Mouse (Mus musculus) c-Kit-positive CD71-positive TER-119-negative erythroid progenitor cells, embryonic 14.5 days (primary cell): ENCODE data around the gene Sytl3.

Source experiments
- DNase-seq: peaks from one replicate; pipeline ENCODE4 v3.0.0-alpha.2; 2013; ENCODE audit warnings: low read depth

Gene Sytl3

DNA sequence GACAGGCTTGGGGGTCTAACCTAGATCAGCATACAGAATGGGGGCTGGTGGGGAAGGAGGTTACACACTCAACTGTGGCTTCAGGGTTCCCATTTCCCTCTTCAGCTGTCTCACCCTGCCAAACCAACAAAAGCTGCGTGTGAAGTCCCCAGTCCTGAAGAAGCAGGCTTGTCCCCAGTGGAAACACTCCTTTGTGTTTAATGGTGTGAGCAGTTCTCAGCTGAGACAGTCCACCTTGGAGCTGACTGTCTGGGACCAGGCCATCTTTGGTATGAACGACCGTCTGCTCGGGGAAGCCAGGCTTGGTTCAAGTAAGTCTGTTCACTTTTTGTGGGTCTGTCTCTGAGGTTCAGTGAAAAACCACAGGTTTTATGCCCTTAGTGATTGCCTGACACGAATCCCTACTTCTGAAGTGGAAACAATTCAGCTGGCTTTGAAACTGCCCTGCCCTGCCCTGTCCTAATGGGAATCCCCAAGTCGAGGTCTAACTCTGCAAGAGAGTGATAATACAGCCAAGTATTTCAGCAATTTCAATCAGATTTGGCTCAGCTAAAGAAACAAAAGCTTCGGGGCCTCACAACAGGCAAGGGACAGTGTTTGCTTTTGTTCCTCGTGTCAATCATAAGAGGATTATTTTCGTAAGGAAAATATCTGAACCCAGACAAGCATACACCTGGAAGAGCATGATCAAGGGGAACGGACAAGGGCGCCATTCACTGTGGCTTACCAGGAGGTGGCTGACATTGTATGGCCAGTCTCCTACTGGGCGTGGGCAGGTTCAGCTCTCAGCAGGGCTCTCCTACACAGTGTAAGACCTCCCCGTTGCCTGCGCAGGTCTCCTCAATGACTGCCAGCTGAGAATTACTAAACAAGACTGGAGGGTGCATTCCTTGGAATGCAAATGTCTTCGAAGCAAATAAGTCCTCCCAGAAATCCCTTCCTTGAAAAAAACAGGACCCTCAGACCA is 77.7 kb downstream of the Sytl3 start:
- no peak for DNase-seq

DNA sequence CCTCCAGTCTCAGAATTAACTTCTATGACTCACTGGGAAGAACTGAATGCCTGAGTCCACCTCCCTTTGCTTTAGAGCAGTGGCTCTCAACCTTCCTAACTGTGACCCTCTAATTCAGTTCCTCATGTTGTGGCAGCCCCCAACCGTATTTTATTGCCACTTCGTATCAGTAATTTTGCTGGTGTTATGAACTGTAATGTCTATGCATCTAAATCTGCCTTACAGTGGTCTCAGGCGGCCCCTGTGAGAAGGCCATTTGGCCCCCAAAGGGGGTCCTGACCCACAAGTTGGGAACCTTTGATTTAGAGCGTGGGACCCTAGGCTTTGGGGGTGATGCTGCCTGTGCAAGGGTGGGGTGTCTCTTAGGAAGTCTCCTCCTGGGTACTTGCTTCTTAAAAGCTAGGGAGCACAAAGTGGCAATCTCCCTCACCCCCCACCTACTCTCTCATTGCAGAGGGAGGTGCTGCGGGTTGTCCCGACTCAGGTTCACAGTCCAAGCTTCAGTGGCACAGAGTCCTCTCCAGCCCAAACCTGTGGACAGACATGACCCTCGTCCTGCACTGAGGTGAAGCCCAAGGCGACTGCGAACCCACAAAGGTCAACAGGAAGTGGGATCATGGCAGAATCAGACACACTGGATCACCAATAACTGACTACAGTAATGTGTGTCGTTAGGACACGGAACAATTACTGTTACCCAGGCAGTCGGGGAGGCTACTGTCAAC is 78.5 kb downstream of the Sytl3 start:
- no peak for DNase-seq

DNA sequence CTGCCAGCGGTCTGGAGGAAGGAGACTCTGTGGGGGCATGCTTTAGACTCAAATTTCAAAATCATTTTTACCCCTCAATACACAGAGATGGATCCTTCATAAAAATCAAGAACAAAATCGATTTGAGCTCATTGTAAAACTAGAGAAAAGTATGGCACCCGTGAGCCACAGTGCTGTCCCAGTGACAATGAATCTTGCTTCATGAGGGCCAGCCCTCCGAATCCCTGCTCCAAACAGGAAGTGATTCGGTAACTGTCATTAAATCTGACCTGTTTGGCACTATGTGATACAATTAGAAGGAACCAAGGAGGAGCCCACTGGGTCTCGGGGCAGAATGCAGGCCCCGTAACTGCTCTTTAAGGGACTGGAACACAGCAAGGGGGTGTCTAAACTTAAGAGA is 79.9 kb downstream of the Sytl3 start:
- DNase-seq = no peak

DNA sequence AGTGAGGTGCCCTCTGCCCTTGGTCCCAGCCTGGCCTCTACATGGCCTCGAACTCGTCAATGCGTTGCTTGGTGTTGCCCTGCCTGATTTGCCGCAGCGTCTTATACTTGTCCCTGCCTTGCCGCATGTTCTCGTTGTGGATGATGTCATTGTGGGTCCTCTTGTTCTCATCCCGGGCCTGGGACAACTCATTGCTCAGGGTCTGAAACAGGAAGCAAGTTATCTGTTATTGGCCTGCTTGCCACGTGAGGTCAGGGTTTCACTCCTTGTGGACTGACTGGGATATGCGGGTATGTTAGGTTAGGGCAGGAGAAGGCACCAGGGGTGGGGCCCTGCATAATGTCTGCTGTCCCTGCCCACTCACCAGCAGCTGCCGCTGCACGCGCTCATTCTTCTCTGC is 80.4 kb downstream of the Sytl3 start:
- DNase-seq = no peak

DNA sequence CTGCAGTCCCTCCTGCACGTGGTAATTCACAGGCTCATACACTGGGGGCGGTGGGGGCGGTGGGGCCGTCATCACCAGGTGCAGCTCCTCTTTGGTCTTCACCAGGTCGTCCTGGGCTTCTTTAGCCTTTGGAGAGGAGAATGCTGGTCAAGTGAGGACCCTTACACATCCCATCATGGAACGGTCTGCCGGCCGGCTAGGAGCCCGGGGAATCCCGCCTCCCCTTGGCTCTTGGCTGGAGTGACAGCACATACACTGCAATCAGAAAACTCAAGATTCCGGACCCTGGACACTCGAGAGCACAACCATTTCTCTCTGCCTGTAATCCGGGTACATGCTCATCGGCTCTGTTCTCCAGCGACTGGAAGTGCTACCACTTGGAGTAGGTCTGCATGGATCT is 80.9 kb downstream of the Sytl3 start:
- DNase-seq = no peak

DNA sequence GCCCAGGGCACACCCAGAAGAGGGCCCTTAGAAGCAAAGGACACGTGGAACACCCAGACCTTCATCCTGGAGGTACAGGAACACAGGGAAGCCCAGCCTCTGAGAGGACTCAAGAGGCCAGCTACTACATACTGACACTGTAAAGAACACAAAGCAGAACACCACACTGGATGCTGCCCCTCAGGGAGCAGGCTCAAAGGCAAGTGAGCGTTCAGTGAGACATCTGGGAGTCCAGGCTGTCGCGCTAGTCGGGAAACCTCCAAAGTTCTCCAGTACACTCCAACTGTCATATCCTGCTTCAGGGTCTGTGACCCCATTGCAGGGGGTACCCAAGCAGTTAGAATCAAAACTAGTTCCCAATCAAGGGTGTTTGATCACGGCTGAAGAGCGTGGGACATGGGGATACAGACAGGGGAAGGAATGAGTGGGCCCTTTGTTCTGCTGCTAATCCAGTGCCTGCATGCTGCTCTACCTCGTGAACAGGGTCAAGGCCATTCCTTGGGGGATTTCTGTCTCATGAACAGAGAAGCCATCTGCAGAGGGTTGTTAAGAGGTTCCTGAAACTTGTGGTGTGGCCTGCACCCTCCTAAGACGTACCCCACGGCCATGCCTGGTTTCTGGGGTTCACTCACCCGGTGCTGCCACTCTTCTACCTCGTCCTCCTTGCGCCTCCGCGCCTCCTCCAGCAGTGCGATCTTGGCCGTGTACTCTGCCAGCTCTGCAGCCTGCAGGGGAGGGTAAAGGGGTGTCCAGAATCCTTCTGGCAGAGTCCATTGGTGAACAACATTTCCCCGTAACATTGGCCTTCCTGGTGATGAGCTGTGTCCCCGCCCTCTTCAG is 81.7 kb downstream of the Sytl3 start:
- DNase-seq = no peak

DNA sequence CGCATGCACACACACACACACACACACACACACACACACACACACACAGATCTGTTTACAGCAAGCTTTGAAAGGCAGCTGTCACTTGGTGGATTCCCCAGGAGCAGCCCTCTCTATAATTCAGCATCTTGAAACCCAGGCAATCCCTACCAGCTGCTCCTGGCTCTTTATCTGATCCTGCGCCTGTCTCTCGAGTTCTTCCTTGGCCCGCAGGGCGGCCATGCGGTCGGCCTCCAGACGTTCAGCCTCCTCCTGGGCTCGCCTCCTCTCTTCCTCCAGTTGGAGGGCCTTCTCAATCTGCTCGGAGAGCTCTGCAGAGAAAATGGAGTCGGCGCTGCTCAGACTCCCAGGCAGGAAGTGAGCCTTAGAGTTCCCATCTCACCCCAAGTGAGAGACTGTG is 82.4 kb downstream of the Sytl3 start:
- DNase-seq = no peak

DNA sequence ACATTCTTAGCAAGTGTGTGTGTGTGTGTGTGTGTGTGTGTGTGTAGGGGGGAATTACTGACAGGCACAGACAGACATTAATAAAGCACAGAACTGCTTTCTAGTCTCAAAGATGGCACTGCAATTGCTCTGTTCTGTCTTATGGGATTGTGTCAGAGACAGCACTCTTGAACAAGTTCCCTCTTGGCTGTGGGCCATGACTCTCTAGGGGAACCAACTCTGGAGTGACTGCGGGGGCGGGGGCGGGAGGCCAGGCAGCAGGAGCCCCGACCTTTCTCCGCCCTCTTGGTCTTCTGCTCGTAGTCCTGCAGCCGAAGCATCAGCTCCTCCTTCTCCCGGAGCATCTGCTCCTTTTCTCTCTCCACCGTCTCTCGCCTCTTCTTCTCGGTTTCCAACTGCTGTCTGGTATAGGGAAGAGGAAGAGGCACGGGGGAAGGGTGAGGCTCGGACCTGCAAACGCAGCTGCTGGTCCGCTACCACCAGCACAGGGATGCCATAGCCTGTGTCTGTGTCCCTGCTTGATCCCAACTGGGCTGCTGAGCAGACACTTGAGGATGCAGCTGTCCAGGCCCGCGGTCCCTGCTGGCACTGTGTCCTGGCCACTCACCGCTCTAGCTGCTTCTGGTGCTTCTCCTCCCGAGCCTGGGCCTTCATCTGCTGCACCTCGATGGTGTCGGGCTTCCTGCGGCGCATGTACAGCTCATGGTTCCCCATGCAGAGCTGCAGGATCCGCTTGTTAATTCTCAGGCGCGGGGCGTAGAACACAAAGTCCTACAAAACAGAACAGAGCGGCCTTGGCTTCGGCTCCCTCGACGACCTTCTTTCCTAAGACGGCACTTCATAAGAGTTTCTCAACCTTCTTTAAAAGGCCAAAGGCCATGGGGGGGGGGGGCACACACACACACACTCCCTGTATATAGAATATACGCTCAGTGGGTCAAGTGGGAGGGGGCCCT is 83.5 kb downstream of the Sytl3 start:
- no peak for DNase-seq

DNA sequence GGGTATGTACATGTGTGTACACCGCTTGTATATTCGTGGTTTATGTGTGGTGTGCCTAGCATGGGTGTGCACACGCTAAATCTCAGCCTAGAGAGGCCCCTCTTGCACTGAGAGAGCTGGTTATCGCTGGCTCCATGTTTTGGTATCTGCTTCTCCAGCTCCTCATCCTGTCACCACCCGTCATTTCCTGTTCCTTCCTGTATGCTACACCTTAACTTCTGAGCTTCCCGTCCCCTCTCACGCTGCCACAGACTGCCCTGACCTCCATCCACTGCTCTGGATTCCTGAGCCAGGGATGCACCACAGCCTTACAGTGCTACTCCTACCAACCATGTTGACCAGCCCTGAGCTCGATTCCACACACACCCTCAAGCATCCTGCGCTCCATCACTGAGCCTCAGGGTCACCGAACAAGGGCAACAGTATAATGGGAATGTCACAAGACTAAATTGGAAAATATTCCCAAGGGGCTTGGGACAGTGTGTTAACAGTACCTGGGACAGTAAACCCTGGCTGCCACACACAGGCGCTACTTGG is 84.2 kb downstream of the Sytl3 start:
- DNase-seq = no peak

DNA sequence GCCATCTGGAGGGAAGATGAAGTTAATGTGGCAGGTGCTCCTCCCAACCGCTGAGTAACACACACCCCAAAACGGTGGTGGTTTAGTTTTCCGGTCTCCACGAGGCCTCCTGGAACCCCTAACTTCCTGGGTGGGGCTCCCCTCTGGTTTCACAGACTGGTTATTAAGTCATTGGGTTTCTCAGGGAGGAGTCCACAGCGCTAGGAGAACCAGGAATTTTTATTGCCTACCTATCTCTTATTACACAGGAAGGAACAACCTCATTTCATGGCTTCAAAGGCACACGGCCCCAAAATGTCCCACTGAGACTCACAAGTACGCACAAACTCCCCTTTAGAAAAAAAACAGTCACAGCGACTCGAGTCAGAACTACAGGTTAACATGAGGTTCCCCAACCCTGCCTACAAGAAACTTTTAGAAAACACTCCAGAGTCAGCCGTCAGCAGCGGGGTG is 84.9 kb downstream of the Sytl3 start:
- DNase-seq = no peak

DNA sequence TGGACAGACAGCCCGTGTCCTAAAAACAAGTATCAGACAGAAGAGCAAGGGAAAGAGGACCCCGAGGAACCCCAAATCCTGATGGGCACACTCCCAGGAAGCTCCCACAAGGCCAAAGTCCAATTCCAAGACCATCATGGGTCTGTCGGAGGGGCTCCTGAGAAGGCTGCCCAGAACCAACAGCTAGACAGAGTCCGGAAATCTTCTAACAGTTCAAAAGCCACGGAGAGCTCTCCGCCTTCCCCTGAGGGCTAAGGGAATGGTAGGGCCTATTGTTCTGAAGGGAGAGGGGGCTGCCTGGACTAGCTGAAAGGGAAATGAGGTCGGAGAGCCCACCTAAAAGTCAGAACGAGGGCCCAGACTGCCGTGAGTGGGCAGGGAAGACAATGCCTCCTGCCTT is 85.5 kb downstream of the Sytl3 start:
- no peak for DNase-seq

DNA sequence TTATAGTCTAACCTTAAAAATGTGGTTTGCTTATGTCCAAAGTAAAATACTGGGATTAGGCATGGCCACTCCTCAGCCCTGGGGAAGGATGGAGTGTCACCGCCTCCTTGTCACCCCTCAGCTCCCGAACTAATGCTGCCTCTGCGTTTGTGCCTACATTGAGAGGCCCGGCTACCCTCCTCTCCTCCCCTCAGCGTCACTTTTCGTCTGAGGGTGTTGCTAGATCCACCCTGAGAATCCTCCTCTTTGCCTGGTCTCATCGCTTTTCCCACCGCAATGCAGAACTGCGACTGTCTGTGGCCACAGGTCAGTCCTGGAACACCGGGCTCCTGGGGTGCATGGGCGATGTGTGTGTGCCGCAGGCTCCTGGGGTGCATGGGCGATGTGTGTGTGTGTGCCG is 86.0 kb downstream of the Sytl3 start:
- no peak for DNase-seq

DNA sequence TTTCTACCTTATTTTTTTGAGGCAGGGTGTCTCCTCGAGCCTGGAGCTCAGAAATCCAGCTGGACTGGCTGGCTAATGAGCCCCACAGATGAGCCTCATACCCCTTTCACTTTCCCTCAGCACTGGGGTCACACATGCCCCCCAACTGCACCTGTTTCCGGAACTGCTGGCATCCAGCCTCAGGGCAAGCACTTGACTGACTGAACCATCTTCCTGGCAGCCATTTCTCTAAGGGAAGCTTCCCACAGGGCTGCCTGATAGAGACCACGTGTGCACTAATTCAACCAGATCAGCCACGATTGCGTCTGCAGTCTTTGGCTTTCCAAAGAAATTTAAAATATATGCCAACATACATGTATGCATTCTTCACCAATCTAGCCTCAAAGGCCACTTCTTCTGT is 86.6 kb downstream of the Sytl3 start:
- DNase-seq = no peak

DNA sequence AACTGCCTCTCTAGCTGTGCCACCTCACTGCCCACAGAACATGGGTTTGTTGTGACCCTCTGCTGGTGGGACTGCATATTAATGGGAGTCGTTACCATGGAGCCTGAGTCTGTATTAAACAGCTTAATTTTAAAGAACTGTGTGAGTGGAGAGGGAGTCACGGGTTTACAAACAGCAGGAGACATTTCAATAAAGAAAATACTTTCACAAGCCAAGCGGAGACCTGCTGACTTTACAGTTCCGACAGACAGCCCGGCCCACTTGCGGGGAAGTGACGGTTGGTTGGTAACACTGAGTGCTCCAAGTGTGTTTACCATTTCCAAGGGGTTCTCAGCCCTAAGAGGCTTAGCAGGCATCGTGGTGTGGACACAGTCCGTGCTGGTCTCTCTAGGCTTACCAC is 87.1 kb downstream of the Sytl3 start:
- no peak for DNase-seq

DNA sequence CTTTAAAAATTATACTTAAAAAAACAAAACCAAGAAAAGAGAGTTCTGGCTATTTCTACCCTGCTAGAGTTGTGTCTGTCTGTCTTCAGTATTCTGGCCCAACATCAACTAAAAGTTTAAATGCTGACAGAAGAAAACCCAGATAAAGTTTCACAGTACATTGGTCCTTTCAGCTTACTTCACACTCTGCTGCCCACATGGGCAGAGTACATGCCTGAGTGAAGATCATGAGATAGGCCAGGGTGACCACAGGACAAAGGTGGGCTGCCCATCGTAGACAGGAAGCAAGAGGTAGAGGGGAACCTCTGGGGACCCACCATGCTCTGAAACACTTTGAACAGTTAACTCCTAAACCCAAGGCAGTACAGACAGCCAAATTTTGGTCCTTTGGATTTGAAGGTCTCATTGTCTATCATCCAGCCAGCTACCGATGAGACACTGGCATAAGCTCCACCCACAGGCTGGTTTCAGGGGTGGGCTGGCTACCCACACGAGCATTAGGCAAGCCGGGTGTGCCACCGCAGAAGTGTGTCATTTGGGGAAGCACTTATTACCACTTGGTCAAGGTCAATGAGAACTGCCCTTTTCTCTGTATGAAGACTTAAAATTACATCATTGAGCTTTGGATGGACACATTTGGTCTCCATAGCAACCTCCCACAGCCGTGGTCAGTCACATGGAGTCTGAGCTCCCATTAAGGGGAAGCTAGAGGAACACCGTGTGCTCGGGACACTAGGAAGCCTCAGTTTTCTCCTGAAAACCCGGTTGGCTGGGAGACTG is 87.7 kb downstream of the Sytl3 start:
- DNase-seq = no peak

DNA sequence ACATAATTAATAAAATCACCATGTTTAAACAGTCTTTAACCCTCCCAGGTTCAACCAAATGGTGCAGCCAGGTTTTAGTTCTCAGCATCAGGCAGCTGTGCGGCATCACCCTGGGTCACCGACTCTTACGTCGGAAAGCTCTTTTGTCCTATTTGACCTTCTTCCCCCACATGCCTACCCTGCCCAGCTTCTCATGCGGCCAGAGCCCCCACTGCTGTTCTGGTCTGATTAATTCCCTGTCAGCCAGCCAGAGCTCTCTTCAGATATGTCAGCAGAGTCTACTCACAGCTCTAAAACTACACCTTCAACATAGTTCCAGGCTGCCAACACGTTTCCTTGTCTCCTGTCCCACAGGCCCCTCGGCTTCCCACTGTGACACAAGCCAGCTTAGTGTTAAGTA is 88.6 kb downstream of the Sytl3 start:
- DNase-seq = no peak

DNA sequence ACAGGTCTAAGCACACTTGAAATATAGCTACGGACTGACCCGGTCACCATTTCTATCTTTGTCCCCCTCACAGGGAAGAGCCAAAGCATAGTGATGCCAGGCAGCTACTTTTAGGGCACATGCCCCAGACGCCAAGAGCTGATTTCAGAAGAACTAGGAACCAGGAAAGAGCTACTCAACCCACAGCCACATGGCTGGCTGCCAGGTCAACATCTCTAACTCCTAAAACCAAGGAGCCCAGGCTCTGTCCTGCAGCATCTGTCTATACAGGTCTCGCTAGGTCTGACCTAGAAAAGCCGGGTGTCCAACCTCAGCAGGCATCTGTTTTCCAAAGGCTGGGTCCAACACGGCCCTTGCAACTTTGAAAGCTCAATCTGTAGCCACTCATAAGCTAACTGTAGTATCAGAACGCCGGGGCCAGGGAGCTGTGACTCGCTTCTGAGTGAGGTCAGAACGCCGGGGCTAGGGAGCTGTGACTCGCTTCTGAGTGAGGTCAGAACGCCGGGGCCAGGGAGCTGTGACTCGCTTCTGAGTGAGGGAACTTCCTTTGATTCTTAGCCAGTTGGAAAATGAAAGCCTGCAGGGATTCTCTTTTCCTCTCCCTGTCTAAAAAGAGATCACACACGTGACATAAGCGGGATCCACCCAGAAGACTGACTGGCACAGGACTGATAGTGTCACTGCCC is 90.0 kb downstream of the Sytl3 start:
- DNase-seq = no peak

DNA sequence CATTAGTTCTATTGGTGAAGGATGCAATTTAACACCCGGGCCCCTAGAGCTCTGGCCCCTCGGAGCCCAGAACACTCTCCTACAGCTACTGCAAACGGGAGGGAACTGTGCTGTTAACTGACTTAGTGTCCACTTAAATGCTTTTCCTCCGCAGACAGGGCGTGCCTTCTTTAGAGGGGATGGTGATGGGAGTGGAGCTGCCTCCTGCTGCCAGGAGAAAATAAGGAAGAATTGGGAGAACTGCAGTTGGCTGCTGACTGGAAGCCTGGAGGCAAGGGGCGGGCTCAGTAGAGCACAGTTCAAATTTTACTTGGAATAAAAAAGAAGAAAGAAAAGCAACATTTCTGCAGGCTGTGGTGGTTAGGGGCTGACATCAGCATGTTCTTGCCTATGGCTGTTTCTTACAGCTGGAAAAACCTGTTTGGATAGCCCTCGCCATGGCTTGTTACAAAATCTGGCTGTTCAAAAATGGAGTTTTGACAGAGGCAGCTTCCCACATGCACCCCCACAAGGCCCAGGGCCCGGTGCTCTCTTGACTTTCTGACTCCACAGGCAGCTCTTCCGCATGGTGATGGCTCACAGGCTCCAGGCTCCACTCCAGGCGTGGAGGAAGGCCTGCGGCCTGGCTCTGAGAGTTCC is 92.4 kb downstream of the Sytl3 start:
- no peak for DNase-seq

DNA sequence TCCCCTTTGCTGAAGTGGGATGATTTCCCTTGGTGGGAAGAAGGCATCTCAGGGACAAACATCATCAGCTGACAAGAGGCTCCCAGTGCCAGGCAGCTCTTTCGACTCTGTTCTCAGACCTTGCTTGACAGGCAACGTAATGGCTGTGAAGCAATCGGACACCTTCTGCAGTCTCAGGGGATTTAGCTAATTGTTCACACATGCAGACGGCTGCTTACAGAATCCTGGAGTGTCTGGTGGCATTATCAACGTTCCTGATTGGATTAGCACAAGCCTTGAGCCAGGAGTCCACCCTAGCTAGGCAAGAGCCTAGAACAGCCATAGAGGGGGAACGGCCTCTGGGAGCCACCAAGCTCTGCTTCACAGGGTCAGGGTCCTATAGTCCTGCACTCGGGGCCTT is 93.5 kb downstream of the Sytl3 start:
- no peak for DNase-seq
